Mouse (Mus musculus): ENCODE data around the gene Wdr41.

The Wdr41 gene

GRCm38 (mm10) chr13:95038200-95038599 lies 62.1 kb downstream of the Wdr41 start:
- DNase-seq: no peak

GRCm38 (mm10) chr13:95040140-95040738 lies 64.1 kb downstream of the Wdr41 start:
- no peak for DNase-seq

DNA sequence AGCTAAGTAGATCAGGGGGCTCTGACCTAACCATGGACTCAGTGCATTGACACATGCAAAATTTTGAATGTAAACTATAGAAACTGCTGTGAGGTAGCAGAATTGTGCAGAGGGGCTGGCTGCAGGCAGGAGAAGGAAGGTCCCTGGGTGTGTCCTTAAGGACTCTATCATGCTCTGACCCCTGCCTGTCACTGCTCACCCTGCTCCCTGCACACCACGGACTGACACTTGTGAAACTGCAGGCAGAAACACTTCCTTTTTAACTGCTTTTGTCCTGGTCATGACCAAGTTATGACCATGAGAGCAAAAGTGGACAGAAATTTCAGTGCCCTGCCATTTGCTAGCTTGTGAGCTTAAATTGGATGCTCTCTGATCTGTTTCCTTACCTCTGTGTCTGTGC lies 68.0 kb downstream of the Wdr41 start:
- no peak for DNase-seq

- no peak for DNase-seq
These were observed 74.3 kb downstream of the Wdr41 start for GRCm38 (mm10) chr13:95050398-95050797.

DNA sequence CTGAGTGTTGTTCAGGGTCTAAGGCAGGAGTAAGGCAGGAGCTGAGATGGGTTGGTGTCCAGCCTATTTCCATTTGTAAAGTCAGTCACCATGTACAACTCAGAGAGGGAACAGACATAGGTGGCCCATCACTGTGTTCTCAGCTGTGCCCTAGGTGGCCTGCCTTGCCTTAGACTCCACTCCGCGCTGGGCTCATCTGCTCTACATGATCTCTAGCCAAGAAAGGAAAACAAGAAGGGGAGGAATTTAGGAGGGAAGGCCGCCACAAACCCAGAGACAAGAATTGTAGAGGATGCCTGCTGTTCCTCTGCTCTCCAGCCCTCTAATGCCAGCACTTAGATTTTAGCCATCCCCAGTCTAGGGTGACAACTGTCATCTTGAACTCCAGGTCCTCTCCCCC lies 76.3 kb downstream of the Wdr41 start:
- DNase-seq: no peak

- DNase-seq: no peak
These were observed 79.7 kb downstream of the Wdr41 start for GRCm38 (mm10) chr13:95055742-95056388.

- DNase-seq: peak; percentile 11
These were observed 80.5 kb downstream of the Wdr41 start for GRCm38 (mm10) chr13:95056501-95057280.

DNA sequence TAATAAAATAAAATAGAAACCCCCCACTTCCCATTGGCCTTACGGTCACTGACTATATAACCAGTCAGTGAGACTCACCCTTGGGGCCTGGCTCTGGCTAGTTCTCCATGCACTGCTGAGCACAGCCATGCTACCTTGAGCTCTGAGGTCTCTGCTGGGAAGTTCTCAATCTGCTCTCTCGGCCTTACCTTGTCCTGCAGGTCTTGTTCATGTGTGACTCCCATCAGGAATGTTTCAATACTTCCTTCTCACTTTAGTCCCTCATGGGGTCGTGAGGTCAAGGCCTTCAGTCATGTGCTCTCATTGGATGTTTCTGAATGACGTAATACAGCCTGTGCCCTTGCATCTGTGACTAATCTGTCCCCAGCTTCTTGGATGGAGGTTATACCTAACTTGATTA lies 82.7 kb downstream of the Wdr41 start:
- peak; percentile 11 for DNase-seq

- no peak for DNase-seq
These were observed 87.4 kb downstream of the Wdr41 start for GRCm38 (mm10) chr13:95063390-95064017.

- peak; percentile 6 for DNase-seq
These were observed 91.7 kb downstream of the Wdr41 start for GRCm38 (mm10) chr13:95067854-95068253.

DNA sequence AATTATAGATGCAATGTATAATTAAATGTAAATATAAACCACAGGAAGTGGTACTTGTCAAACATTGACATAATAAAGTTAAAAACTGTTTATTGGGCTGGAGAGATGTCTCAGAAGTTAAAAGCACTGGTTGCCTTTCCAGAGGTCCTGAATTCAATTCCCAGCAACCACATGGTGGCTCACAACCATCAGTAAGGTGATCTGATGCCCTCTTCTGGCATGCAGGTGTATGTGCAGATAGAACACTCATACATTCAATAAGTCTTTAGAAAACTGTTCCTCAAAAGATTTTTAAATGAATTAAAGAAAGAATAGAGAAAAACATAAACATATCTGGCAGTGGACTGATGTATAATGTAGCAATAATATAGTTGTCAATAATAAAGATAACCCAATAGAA lies 94.1 kb downstream of the Wdr41 start:
- no peak for DNase-seq

Measured in kidney, adult 18-20 months (tissue).